Mouse (Mus musculus) megakaryocyte, embryonic 14.5 days (primary cell): ENCODE data around the gene Gse1. TPM values are rescaled to one million over a fixed set of nuclear protein-coding genes. Genes with fewer than 3 reads are reported as not detected.

Experiments used
- H3K27me3 ChIP-seq: replicated peaks from 2 replicates; pipeline ENCODE3; 2012; ENCODE audit warnings: inconsistent platforms
- H3K36me3 ChIP-seq: replicated peaks from 2 replicates; pipeline ENCODE3; 2012; ENCODE audit warnings: low read length, inconsistent platforms, mixed read lengths
- H3K4me1 ChIP-seq: 2 replicates; pipeline ENCODE4 v1.6.1; 2012; ENCODE audit warnings: inconsistent platforms
- H3K4me3 ChIP-seq: replicated peaks from 2 replicates; pipeline ENCODE3; 2012; ENCODE audit warnings: moderate library complexity, mild to moderate bottlenecking, inconsistent platforms
- H3K9me3 ChIP-seq: 2 replicates; pipeline ENCODE4 v1.6.1; 2012; ENCODE audit warnings: inconsistent platforms
- FLI1 ChIP-seq: IDR thresholded peaks from 2 replicates; pipeline ENCODE4 v1.6.1; 2012; ENCODE audit warnings: low read length, inconsistent platforms, mixed read lengths
- GATA1 ChIP-seq: IDR thresholded peaks from 3 replicates; pipeline ENCODE4 v1.6.1; 2012; ENCODE audit warnings: mixed read lengths, low read length, inconsistent platforms, borderline replicate concordance
- polyA plus RNA-seq: library from polyadenylated mRNA; stranded (reverse); fragments of >175 nt; gene quantifications from 2 replicates; pipeline ENCODE4 v1.2.3, GENCODE M21; 2012; ENCODE audit warnings: low replicate concordance; ENCODE audit not compliant: insufficient read depth

Gse1 gene
- polyA plus RNA-seq, 1 experiment: 163 TPM

- H3K36me3 ChIP-seq: peaks cover 100% of the 10 kb centered on the region
- H3K4me1 ChIP-seq: peaks cover 87% of the 10 kb centered on the region
- no peaks in the 10 kb centered on the region for H3K9me3 ChIP-seq
- no peaks in the 10 kb centered on the region for H3K27me3 ChIP-seq
- TF ChIP-seq GATA1 (no peak), FLI1 (no peak)
- no peak overlapping the region for H3K4me3 ChIP-seq
Observed at GRCm38 (mm10) chr8:120575801-120576200, 347.5 kb downstream of the Gse1 start.

DNA sequence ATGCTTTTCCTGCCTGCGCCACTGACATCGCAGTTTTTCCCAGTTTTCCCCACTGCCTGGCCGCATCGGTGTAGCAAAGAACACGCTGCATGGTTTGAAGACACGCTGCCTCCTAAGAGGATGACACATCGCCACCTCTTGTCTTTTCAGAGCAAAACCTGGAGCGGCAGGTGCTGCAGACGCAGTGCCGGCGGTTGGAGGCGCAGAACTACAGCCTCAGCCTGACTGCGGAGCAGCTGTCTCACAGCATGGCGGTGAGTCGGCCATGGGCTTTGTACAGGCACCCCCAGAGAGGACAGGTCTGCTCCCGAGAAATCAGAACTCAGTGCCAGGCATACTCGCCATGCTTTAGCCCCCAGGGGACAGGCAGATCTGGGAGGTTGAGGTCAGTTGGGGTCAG is 349.6 kb downstream of the Gse1 start:
- Histone ChIP-seq H3K9me3 (no peaks in the 10 kb centered on the region), H3K27me3 (no peaks in the 10 kb centered on the region), H3K4me3 (no peak overlapping the region), H3K36me3 (peaks cover 99% of the 10 kb centered on the region), H3K4me1 (peaks cover 82% of the 10 kb centered on the region)
- TF ChIP-seq FLI1: no peak
- no peak for TF ChIP-seq GATA1

GRCm38 (mm10) chr8:120580336-120581000 is 352.2 kb downstream of the Gse1 start:
- H3K27me3 ChIP-seq: no peaks in the 10 kb centered on the region
- H3K36me3 ChIP-seq: peaks cover 93% of the 10 kb centered on the region
- H3K9me3 ChIP-seq: no peaks in the 10 kb centered on the region
- no peak overlapping the region for H3K4me3 ChIP-seq
- H3K4me1 ChIP-seq: peaks cover 68% of the 10 kb centered on the region
- TF ChIP-seq GATA1 (no peak), FLI1 (no peak)

- Histone ChIP-seq H3K4me1 (peaks cover 59% of the 10 kb centered on the region), H3K4me3 (no peak overlapping the region), H3K36me3 (peaks cover 91% of the 10 kb centered on the region), H3K27me3 (no peaks in the 10 kb centered on the region), H3K9me3 (no peaks in the 10 kb centered on the region)
- TF ChIP-seq FLI1 (no peak), GATA1 (no peak)
Observed at GRCm38 (mm10) chr8:120581329-120581728, 353.1 kb downstream of the Gse1 start.

- peaks cover 56% of the 10 kb centered on the region for H3K4me1 ChIP-seq
- H3K9me3 ChIP-seq: no peaks in the 10 kb centered on the region
- no peaks in the 10 kb centered on the region for H3K27me3 ChIP-seq
- H3K36me3 ChIP-seq: peaks cover 90% of the 10 kb centered on the region
- no peak overlapping the region for H3K4me3 ChIP-seq
- TF ChIP-seq FLI1: no peak
- TF ChIP-seq GATA1: no peak
Observed at GRCm38 (mm10) chr8:120581811-120582210, 353.6 kb downstream of the Gse1 start.

DNA sequence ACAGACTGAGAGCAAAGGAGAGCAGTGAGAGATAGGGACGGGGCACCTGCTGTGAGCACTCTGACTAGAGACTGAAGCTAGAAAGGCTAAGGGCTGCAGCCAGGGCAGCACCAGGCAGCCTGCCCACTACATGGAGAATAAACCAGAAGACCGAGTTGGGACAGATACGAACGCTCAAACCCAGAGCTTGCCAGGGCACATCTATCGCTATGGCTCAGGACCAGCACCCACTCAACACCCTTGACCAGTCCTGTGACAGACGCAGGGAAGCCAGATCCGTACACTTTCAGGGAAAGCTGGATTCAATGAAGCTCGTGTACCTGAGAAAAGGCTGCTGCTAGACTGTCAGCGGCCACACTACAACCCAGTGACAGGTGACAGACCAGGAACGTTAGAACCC is 357.3 kb downstream of the Gse1 start:
- peaks cover 59% of the 10 kb centered on the region for H3K36me3 ChIP-seq
- peaks cover 61% of the 10 kb centered on the region for H3K4me1 ChIP-seq
- TF ChIP-seq FLI1 (no peak), GATA1 (no peak)
- H3K9me3 ChIP-seq: no peaks in the 10 kb centered on the region
- H3K4me3 ChIP-seq: no peak overlapping the region
- H3K27me3 ChIP-seq: no peaks in the 10 kb centered on the region

GRCm38 (mm10) chr8:120588908-120589771 is 360.9 kb downstream of the Gse1 start, which contains the start of gene Gins2:
Gins2 (minus strand) TSS chr8:120589304.
- Histone ChIP-seq H3K4me3 (peak within 1 kb of the TSS; percentile 95), H3K9me3 (no peaks in the 10 kb centered on the region), H3K27me3 (peaks cover 2% of the 10 kb centered on the region), H3K4me1 (peaks cover 51% of the 10 kb centered on the region), H3K36me3 (peaks cover 30% of the 10 kb centered on the region)
- TF ChIP-seq GATA1 (no peak), FLI1 (peak; percentile 67; the same call in 1 of the 2 replicates)

DNA sequence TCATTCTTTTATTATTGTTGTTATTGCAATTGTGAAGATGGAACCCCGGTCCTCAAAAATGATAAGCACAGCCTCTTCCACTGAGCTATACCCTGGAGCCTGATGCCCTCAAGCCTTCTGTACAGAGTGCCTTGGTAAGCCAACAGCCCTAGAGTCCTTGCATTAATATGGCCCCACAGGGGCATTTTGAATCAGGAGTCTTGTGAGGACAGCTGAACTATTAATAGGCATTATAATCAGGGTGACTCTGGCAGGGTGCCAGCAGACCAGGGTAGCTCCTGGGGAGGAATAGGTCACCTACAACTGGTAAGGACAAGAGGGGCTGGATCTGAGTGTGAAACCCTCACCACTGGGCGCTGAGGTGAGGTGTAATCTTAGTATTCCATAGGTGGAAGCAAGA is 361.7 kb downstream of the Gse1 start:
- Histone ChIP-seq H3K36me3 (peaks cover 22% of the 10 kb centered on the region), H3K4me1 (peaks cover 47% of the 10 kb centered on the region), H3K4me3 (peak overlapping the region; percentile 95), H3K27me3 (peaks cover 2% of the 10 kb centered on the region), H3K9me3 (peaks cover 5% of the 10 kb centered on the region; the same call in 1 of the 2 replicates)
- TF ChIP-seq FLI1: no peak
- no peak for TF ChIP-seq GATA1

GRCm38 (mm10) chr8:120591587-120592292 is 363.5 kb downstream of the Gse1 start:
- TF ChIP-seq FLI1 (no peak), GATA1 (no peak)
- Histone ChIP-seq H3K9me3 (peaks cover 5% of the 10 kb centered on the region; the same call in 1 of the 2 replicates), H3K4me1 (peaks cover 58% of the 10 kb centered on the region), H3K27me3 (peaks cover 2% of the 10 kb centered on the region), H3K4me3 (no peak overlapping the region), H3K36me3 (peaks cover 6% of the 10 kb centered on the region)
